Mouse (Mus musculus) C2C12 (cell line): ENCODE measurements at regions not wholly inside any gene's neighbourhood (a gene's known extent, or its start where the extent isn't known, plus 50 kb on each side); places are given as distances from the start of the nearest gene placed in this dataset.

Experiments
- CEBPB ChIP-seq: IDR thresholded peaks from one replicate; pipeline ENCODE4 v1.6.1; 2011; ENCODE audit warnings: low read depth, mild to moderate bottlenecking, control low read depth, moderate library complexity
- CTCF ChIP-seq: IDR thresholded peaks from one replicate; pipeline ENCODE4 v1.5.1; 2011; ENCODE audit not compliant: control insufficient read depth, insufficient read depth, insufficient read length
- MAX ChIP-seq: IDR thresholded peaks from one replicate; pipeline ENCODE4 v1.6.1; 2011; ENCODE audit warnings: mild to moderate bottlenecking, control low read depth
- MYOD1 ChIP-seq: IDR thresholded peaks from one replicate; pipeline ENCODE4 v1.6.1; 2011; ENCODE audit warnings: low read depth; ENCODE audit not compliant: control insufficient read depth, insufficient read length
- MYOG ChIP-seq: IDR thresholded peaks from one replicate; pipeline ENCODE4 v1.6.1; 2011; ENCODE audit not compliant: control insufficient read depth, insufficient read length; ENCODE audit errors: extremely low read depth
- USF1 ChIP-seq: IDR thresholded peaks from one replicate; pipeline ENCODE4 v1.6.1; 2011; ENCODE audit warnings: low read depth, mild to moderate bottlenecking, control low read depth, moderate library complexity

DNA sequence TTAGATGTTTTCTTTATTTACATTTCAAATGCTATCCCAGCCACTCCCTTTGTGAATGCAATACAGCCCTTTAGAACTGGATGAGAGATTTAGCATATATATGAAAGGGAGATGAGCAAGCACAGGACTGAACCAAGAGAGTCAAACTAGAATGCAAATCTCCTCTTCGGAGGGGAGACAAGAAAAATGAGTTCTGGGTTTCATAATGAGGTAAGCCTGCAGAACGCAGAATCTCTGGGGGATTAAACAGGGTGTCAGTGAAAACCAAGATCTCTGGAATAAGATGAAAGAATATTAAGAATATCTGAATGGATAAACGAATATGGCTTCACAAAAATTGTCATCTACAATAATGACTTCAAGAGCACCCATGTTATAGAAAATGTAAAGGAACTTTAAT is 130.6 kb upstream of the Sem1 start:
- no peak for TF ChIP-seq CTCF
- no peak for TF ChIP-seq USF1
- TF ChIP-seq MAX, result no peak
- no peak for TF ChIP-seq CEBPB
- TF ChIP-seq MYOD1, result no peak
- TF ChIP-seq MYOG, result no peak
